Mouse (Mus musculus): ENCODE data around the gene Ccr1. TPM values are rescaled to one million over a fixed set of nuclear protein-coding genes. Genes with fewer than 3 reads are reported as not detected.
"Not testable (repeated sequence)": the region's sequence is repeated elsewhere in the genome, so short reads cannot be mapped to it uniquely, and the experiment has no call there.

Gene Ccr1
- total RNA-seq, 1 experiment: not detected

- Histone ChIP-seq H3K9ac (ENCODE audit: insufficient read depth, low read depth, low read length, poor library complexity, severe bottlenecking) (no peak within 1 kb of the TSS), H3K27ac (ENCODE audit: insufficient read depth, low read depth, low read length, poor library complexity, severe bottlenecking) (no peak within 1 kb of the TSS), H3K4me3 (ENCODE audit: insufficient read depth in 1 of 2, low read depth in 1 of 2, low read length in 2 of 2, poor library complexity in 1 of 2, severe bottlenecking in 1 of 2) (no peak within 1 kb of the TSS), H3K36me3 (ENCODE audit: control insufficient read depth, insufficient read depth, low read length, poor library complexity, severe bottlenecking) (no peaks in the 10 kb centered on the region), H3K4me1 (ENCODE audit: control insufficient read depth in 2 of 2, insufficient read depth in 2 of 2, low read length in 2 of 2, poor library complexity in 1 of 2) (no peaks in the 10 kb centered on the region), H3K9me3 (ENCODE audit: control insufficient read depth, insufficient read depth, low read depth, low read length) (no peaks in the 10 kb centered on the region)
- in situ Hi-C loops (cut with MboI; ENCODE audit: low sequenced_read_pairs in 2 of 2, unreplicated experiment in 2 of 2): no loop called here
- DNase-seq (ENCODE audit: low read depth, low spot score): no peak
- no peak for TF ChIP-seq ZNF384 (IDR thresholded peaks at IDR 0.05; ENCODE audit: low read depth, low read length)
- no peak for TF ChIP-seq CHD2 (IDR thresholded peaks at IDR 0.05; ENCODE audit: low read depth, low read length)
- no peak for TF ChIP-seq MAFK (IDR thresholded peaks at IDR 0.05; ENCODE audit: insufficient read depth, low read depth, low read length)
- no peak for TF ChIP-seq HCFC1 (IDR thresholded peaks at IDR 0.05; ENCODE audit: borderline replicate concordance, insufficient read depth, low read length)
- TF ChIP-seq ZC3H11A (IDR thresholded peaks at IDR 0.05; ENCODE audit: borderline replicate concordance, low read depth, low read length): no peak
Observed at GRCm38 (mm10) chr9:123978308-123978707, 9.8 kb upstream of the Ccr1 start, which contains the start of gene Ccr1l1. Gene Ccr1l1 (minus strand): TSS chr9:123978408.

- H3K36me3 ChIP-seq (ENCODE audit: control insufficient read depth, insufficient read depth, low read length, poor library complexity, severe bottlenecking): no peaks in the 10 kb centered on the region
- H3K9ac ChIP-seq (ENCODE audit: insufficient read depth, low read depth, low read length, poor library complexity, severe bottlenecking): no peak overlapping the region
- H3K9me3 ChIP-seq (ENCODE audit: control insufficient read depth, insufficient read depth, low read depth, low read length): no peaks in the 10 kb centered on the region
- no peak overlapping the region for H3K4me3 ChIP-seq (ENCODE audit: insufficient read depth in 1 of 2, low read depth in 1 of 2, low read length in 2 of 2, poor library complexity in 1 of 2, severe bottlenecking in 1 of 2)
- TF ChIP-seq MAFK (IDR thresholded peaks at IDR 0.05; ENCODE audit: insufficient read depth, low read depth, low read length): no peak
- no peak for TF ChIP-seq ZNF384 (IDR thresholded peaks at IDR 0.05; ENCODE audit: low read depth, low read length)
- TF ChIP-seq CHD2 (IDR thresholded peaks at IDR 0.05; ENCODE audit: low read depth, low read length): no peak
- TF ChIP-seq ZC3H11A (IDR thresholded peaks at IDR 0.05; ENCODE audit: borderline replicate concordance, low read depth, low read length): no peak
- no peak for TF ChIP-seq HCFC1 (IDR thresholded peaks at IDR 0.05; ENCODE audit: borderline replicate concordance, insufficient read depth, low read length)
- H3K4me1 ChIP-seq (ENCODE audit: control insufficient read depth in 2 of 2, insufficient read depth in 2 of 2, low read length in 2 of 2, poor library complexity in 1 of 2): no peaks in the 10 kb centered on the region
- in situ Hi-C loops (cut with MboI; ENCODE audit: low sequenced_read_pairs in 2 of 2, unreplicated experiment in 2 of 2): no loop called here
- H3K27ac ChIP-seq (ENCODE audit: insufficient read depth, low read depth, low read length, poor library complexity, severe bottlenecking): no peak overlapping the region
- DNase-seq (ENCODE audit: low read depth, low spot score): no peak
Observed at GRCm38 (mm10) chr9:123976876-123977663, 8.6 kb upstream of the Ccr1 start.

GRCm38 (mm10) chr9:123975630-123976029 lies 7.1 kb upstream of the Ccr1 start:
- TF ChIP-seq HCFC1 (IDR thresholded peaks at IDR 0.05; ENCODE audit: borderline replicate concordance, insufficient read depth, low read length) (no peak), ZNF384 (IDR thresholded peaks at IDR 0.05; ENCODE audit: low read depth, low read length) (no peak), ZC3H11A (IDR thresholded peaks at IDR 0.05; ENCODE audit: borderline replicate concordance, low read depth, low read length) (no peak), MAFK (IDR thresholded peaks at IDR 0.05; ENCODE audit: insufficient read depth, low read depth, low read length) (no peak), CHD2 (IDR thresholded peaks at IDR 0.05; ENCODE audit: low read depth, low read length) (no peak)
- no peaks in the 10 kb centered on the region for H3K36me3 ChIP-seq (ENCODE audit: control insufficient read depth, insufficient read depth, low read length, poor library complexity, severe bottlenecking)
- no peak for DNase-seq (ENCODE audit: low read depth, low spot score)
- H3K4me1 ChIP-seq (ENCODE audit: control insufficient read depth in 2 of 2, insufficient read depth in 2 of 2, low read length in 2 of 2, poor library complexity in 1 of 2): no peaks in the 10 kb centered on the region
- no peaks in the 10 kb centered on the region for H3K9me3 ChIP-seq (ENCODE audit: control insufficient read depth, insufficient read depth, low read depth, low read length)
- no peak overlapping the region for H3K4me3 ChIP-seq (ENCODE audit: insufficient read depth in 1 of 2, low read depth in 1 of 2, low read length in 2 of 2, poor library complexity in 1 of 2, severe bottlenecking in 1 of 2)
- in situ Hi-C loops (cut with MboI; ENCODE audit: low sequenced_read_pairs in 2 of 2, unreplicated experiment in 2 of 2): no loop called here
- H3K9ac ChIP-seq (ENCODE audit: insufficient read depth, low read depth, low read length, poor library complexity, severe bottlenecking): no peak overlapping the region
- H3K27ac ChIP-seq (ENCODE audit: insufficient read depth, low read depth, low read length, poor library complexity, severe bottlenecking): no peak overlapping the region

- H3K9me3 ChIP-seq (ENCODE audit: control insufficient read depth, insufficient read depth, low read depth, low read length); H3K27ac ChIP-seq (ENCODE audit: insufficient read depth, low read depth, low read length, poor library complexity, severe bottlenecking); H3K4me1 ChIP-seq (ENCODE audit: control insufficient read depth in 2 of 2, insufficient read depth in 2 of 2, low read length in 2 of 2, poor library complexity in 1 of 2); DNase-seq (ENCODE audit: low read depth, low spot score); H3K4me3 ChIP-seq (ENCODE audit: insufficient read depth in 1 of 2, low read depth in 1 of 2, low read length in 2 of 2, poor library complexity in 1 of 2, severe bottlenecking in 1 of 2); H3K9ac ChIP-seq (ENCODE audit: insufficient read depth, low read depth, low read length, poor library complexity, severe bottlenecking); H3K36me3 ChIP-seq (ENCODE audit: control insufficient read depth, insufficient read depth, low read length, poor library complexity, severe bottlenecking); in situ Hi-C loops (cut with MboI; ENCODE audit: low sequenced_read_pairs in 2 of 2, unreplicated experiment in 2 of 2): not testable (repeated sequence)
Observed at GRCm38 (mm10) chr9:123966858-123967495, 1.5 kb downstream of the Ccr1 start.
